Mouse (Mus musculus) embryonic stem cell, embryonic (primary cell): ENCODE measurements around the gene Taf5l.

Source experiments
- CTCF ChIA-PET, 4 experiments: fragments of 300-600 bp in 2 of 4; fragments of 350-600 bp in 2 of 4; sonication (Branson Sonifier 250); formaldehyde crosslinking; loops; one replicate each; lab custom pipeline; 2022; ENCODE audit warnings: inconsistent platforms in 2 of 4; lab: Charles Lee
- POLR2A ChIA-PET, 4 experiments: fragments of 300-600 bp in 2 of 4; fragments of 350-600 bp in 2 of 4; sonication (Branson Sonifier 250); formaldehyde crosslinking; loops; one replicate each; lab custom pipeline; 2022; ENCODE audit warnings: antibody characterized with exemption in 4 of 4, inconsistent platforms in 1 of 4; lab: Charles Lee

Gene Taf5l

GRCm38 (mm10) chr8:123954246-123954645 lies 67.0 kb downstream of the Taf5l start:
- CTCF ChIA-PET: no interaction called here
- POLR2A ChIA-PET: interaction anchor here in 1 of 4 experiments (0.5 kb wide), 1 partner anchor 809 kb away, joined by 3 read pairs; no protein-coding TSS in a partner anchor

GRCm38 (mm10) chr8:123953686-123954085 lies 67.5 kb downstream of the Taf5l start:
- ChIA-PET POLR2A (interaction anchor here in 1 of 4 experiments (1.2 kb wide), 1 partner anchor 35 kb away, joined by 3 read pairs; no protein-coding TSS in a partner anchor), CTCF (no interaction called here)

- CTCF ChIA-PET: interaction anchor here (0.6 to 2.4 kb wide), 48 partner anchors 8 to 461 kb away, joined by 3 to 17 read pairs (median 4); partner anchors contain the start of gene Abcb10 (in 1 of the 4)
- POLR2A ChIA-PET: interaction anchor here (0.6 to 3.5 kb wide), 49 partner anchors 8 to 576 kb away, joined by 3 to 23 read pairs (median 6); partner anchors contain the start of genes Abcb10 (in 3 of the 4), Ccsap (in 1 of the 4), Taf5l (in 1 of the 4) and Urb2 (in 1 of the 4)
Observed at GRCm38 (mm10) chr8:123950077-123950802, 71.0 kb downstream of the Taf5l start.

- POLR2A ChIA-PET: interaction anchor here (0.6 to 3.5 kb wide), 54 partner anchors 8 to 1337 kb away, joined by 3 to 23 read pairs (median 5); partner anchors contain the start of genes Abcb10 (in 3 of the 4), Ccsap (in 1 of the 4), Taf5l (in 1 of the 4) and Urb2 (in 1 of the 4)
- CTCF ChIA-PET: interaction anchor here (0.6 to 2.4 kb wide), 37 partner anchors 8 to 655 kb away, joined by 3 to 17 read pairs (median 5); partner anchors contain the start of gene Abcb10 (in 1 of the 4)
Observed at GRCm38 (mm10) chr8:123949686-123949986, 71.6 kb downstream of the Taf5l start.

- POLR2A ChIA-PET: interaction anchor here (0.6 to 3.5 kb wide), 45 partner anchors 9 to 1337 kb away, joined by 3 to 23 read pairs (median 6); partner anchors contain the start of genes Abcb10 (in 3 of the 4), Taf5l (in 1 of the 4) and Urb2 (in 1 of the 4)
- CTCF ChIA-PET: interaction anchor here in 3 of 4 experiments (0.5 to 2.4 kb wide), 18 partner anchors 8 to 655 kb away, joined by 3 to 12 read pairs (median 4); no protein-coding TSS in a partner anchor
Observed at GRCm38 (mm10) chr8:123948942-123949685, 72.1 kb downstream of the Taf5l start, which contains the start of gene Nup133. TSS of gene Nup133 (minus strand) at chr8:123949265.
